Mouse (Mus musculus) pancreas, adult 10 weeks (tissue): ENCODE data around the gene Prps1l1. TPM values are rescaled to one million over a fixed set of nuclear protein-coding genes. Genes with fewer than 3 reads are reported as not detected.

Source experiments
- polyA plus RNA-seq: library from polyadenylated mRNA; stranded (reverse); fragments of 350-450 nt; fragmentation: Illumina TruSeq; extraction: RNeasy Lipid Tissue Mini Kit (QIAGEN cat#74804); gene quantifications from one replicate; pipeline ENCODE4 v1.2.3, GENCODE M21; 2015; ENCODE audit warnings: low read depth, low replicate concordance; ENCODE audit not compliant: insufficient read depth

Prps1l1 gene
- polyA plus RNA-seq: not detected

DNA sequence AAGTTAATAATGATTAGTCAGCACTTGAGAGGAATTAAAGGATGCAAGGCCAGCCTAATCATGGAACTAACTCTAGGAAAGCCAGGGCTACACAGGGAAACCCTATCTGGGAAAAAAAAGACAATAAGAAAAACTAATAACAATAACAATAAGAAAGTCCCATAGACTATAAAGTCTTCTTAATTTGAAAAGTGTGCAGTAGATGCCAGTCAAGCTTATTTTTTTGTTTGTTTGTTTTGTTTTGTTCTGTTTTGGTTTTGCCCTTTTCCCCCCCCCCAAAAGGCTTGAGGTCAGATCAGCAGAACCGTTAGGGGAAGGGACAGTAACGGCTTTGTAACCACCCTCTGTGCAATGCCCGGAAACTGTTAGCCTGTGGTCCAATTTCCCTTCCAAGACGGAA is at the start of gene Prps1l1:
Gene Prps1l1, plus strand, starts transcription at position 301 of the 400 bp plus-strand sequence.

Other genes with a start within 250 kb of the Prps1l1 start
- 0.65 TPM for gene Hdac9, start 67.7 kb upstream of the Prps1l1 start, polyA plus RNA-seq
- gene Snx13, start 62.4 kb downstream of the Prps1l1 start, polyA plus RNA-seq: 5.5 TPM